Mouse (Mus musculus) kidney, postnatal 10 days (tissue): ENCODE data around the gene Ulk1.

Experiments used
- DNase-seq: peaks from one replicate; pipeline ENCODE4 v3.0.0; 2021; ENCODE audit warnings: mixed read lengths

Gene Ulk1

DNA sequence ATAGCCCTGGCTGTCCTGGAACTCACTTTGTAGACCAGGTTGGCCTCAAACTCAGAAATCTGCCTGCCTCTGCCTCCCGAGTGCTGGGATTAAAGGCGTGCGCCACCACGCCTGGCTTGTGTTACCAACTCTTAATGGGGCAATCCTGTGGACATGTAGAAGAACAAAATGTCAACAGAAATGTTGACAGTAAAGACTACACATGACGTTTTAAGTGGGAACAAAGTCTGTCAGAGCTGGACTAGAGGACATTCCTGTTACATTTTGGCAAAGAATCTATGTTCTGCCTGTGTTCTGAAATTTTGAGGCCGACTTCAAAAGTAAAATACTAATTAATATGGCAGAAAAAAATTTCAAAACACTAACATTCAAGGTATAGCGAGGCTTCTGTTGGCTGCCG, 46.0 kb downstream of the Ulk1 start:
- no peak for DNase-seq

DNA sequence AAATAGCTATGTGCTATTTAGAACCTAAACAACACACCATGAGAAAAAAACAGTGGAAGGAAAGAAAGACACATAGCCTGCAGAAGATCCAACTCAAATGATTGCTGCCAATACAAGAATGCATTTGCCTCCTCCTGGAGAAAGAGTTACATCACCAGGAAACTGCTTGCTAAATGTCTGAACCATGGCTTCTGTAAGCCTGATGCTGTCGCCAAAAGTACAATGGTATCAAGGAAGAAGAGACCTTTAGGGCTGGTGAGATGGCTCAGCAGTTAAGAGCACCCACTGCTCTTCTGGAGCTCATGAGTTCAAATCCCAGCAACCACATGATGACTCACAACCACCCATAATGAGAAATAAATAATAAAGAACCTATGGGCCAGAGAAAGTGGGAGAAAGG, 64.9 kb downstream of the Ulk1 start:
- DNase-seq = no peak

DNA sequence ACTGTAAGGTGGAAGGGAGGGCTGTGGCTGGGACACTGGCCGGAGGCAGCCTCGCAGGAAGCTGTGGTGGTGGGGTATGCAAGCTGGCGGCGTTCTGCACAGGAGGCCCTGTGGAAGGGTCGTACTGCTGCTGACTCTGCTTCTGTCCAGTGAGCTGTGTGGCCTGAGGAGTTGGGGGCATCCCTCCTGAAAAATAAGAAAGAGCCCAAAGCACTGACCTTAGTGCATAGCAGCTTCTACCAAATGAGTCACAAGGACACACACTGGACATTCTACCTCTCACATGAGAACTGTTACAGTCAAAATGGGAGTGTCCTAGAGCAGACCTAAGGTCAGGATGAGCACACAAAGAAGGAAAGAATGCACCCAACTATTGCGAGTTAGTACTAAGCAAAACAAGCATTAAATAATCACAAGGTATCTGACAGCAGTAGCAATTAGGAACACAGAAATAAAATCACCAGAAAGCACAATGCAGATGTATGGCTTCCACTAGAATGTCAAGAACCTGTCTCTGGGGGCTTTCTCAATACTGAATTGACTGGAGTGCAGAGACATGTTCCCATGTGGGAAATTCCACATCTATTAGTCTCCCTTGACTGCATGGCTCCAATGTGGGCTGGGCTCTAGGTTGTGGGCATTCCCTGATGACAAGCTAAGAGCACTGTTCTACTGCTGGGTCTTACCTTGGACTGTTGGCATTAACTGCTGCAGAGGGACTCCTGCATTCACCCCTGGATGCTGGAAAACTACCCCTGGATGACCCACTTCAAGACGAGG, 70.2 kb downstream of the Ulk1 start:
- no peak for DNase-seq

DNA sequence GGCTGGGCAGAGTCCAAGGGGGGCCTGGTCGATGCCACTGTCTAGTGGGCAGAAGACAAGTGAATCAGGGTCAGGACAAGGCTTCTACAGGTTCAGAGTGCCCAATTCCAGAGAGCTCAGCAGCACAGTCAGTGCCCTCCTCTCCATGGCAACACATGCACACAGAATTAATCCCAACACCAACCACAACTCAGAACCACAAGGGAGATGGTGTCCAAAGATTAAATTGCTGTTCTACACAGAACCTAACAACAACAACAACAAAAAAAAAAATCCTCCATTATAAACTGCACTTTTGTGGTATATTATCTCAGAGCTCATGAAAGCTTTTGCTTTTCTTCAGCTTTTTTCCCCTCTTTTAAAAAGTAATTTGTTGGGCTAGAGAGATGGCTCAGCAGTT, 74.3 kb downstream of the Ulk1 start:
- DNase-seq = no peak
